In the genomic region with DNA sequence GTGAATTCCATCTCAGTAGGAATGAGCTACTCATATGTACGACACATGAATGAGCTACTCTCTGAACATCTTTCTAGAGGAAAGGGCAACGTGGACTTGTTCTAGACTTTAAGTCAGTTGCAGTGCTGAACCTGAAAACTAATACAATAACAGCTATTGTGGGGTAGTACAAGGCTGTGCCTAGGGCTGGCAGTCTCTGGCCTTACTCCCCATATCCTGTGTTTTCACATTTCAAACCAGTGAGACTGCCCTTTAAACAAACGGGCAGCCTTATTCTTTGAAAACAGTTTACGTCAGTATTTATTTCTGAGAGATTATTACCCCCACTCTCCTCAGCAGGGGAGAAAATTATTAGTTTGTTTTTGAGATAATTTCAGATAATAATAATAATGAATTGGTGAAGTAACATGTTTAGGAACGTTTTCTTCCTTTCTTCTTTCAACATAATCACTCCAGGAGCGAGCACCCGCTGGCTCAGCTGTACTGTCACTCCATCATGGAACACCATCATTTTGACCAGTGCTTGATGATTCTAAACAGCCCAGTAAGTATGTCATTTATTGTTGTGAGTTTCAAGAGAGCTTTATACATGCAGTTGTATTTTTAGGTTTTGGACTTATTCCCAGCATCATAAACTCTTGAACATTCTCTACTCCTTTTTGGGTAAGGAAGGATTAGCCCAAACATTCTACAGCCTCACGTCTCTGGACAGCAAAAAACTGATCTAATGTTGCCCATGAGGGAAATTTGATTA, we compare ENCODE assay signal across 36 mouse cellular contexts. TPM values are rescaled to one million over a fixed set of nuclear protein-coding genes. Genes with fewer than 3 reads are reported as not detected.
DNase-seq lines count a peak whose midpoint lies in the region; ATAC-seq lines count a peak whose summit lies in the region.
"Had no signal": no experiment of that assay in that cellular context is flagged by ENCODE, and none has a peak within 500 bp of the region (broad histone marks: within the 10 kb centered on the region; RNA-seq: fewer than 3 reads in every experiment).

No protein-coding gene starts in this region.

- intact Hi-C loops in heart, postnatal 25 days (cut with DNase I): no loop called here

- H3K9me3 ChIP-seq in heart, embryonic 16.5 days (replicated peaks; ENCODE audit: control insufficient read depth, low read length): no peaks in the 10 kb centered on the region
- no peaks in the 10 kb centered on the region for H3K9me3 ChIP-seq in lung, embryonic 15.5 days
- H3K9me3 ChIP-seq in intestine, embryonic 15.5 days: no peaks in the 10 kb centered on the region
- H3K9me3 ChIP-seq in stomach, embryonic 14.5 days (ENCODE audit: control insufficient read depth, low read depth, low read length): no peaks in the 10 kb centered on the region
- H3K9me3 ChIP-seq: embryonic facial prominence, embryonic 13.5 days; forebrain, embryonic 12.5 days; heart, embryonic 10.5 days; limb, embryonic 12.5 days; liver, embryonic 13.5 days; midbrain, embryonic 15.5 days; neural tube, embryonic 13.5 days had no signal

- H3K27me3 ChIP-seq in heart, embryonic 16.5 days (ENCODE audit: control insufficient read depth, insufficient read depth, low read length): no peaks in the 10 kb centered on the region
- H3K27me3 ChIP-seq in lung, embryonic 15.5 days: no peaks in the 10 kb centered on the region
- H3K27me3 ChIP-seq in intestine, embryonic 15.5 days (replicated peaks): no peaks in the 10 kb centered on the region
- no peaks in the 10 kb centered on the region for H3K27me3 ChIP-seq in stomach, embryonic 14.5 days (ENCODE audit: control insufficient read depth, insufficient read depth, low read length)
- H3K27me3 ChIP-seq: embryonic facial prominence, embryonic 13.5 days; forebrain, embryonic 12.5 days; limb, embryonic 12.5 days; liver, embryonic 13.5 days; midbrain, embryonic 15.5 days; neural tube, embryonic 13.5 days had no signal

- H3K4me2 ChIP-seq in heart, embryonic 16.5 days (ENCODE audit: low read depth, low read length): no peak overlapping the region
- no peak overlapping the region for H3K4me2 ChIP-seq in lung, embryonic 15.5 days
- H3K4me2 ChIP-seq in intestine, embryonic 15.5 days (replicated peaks): no peak overlapping the region
- no peak overlapping the region for H3K4me2 ChIP-seq in stomach, embryonic 14.5 days (replicated peaks; ENCODE audit: low read depth, low read length)
- H3K4me2 ChIP-seq: embryonic facial prominence, embryonic 13.5 days; forebrain, embryonic 12.5 days; hindbrain, embryonic 14.5 days; limb, embryonic 12.5 days; liver, embryonic 13.5 days; midbrain, embryonic 15.5 days; neural tube, embryonic 13.5 days had no signal

- ATAC-seq in heart, embryonic 16.5 days (replicated peaks; ENCODE audit: extremely low read depth, insufficient read depth, low FRiP score): peak; percentile 60
- ATAC-seq in lung, embryonic 15.5 days (ENCODE audit: borderline replicate concordance, extremely low read depth, low FRiP score, low TSS enrichment): no peak
- ATAC-seq in intestine, embryonic 15.5 days: peak; percentile 39; the same call in 1 of the 2 replicates
- no peak for ATAC-seq in stomach, embryonic 14.5 days (ENCODE audit: insufficient number of reproducible peaks, insufficient read depth, low FRiP score, low read depth)
- ATAC-seq: CD4-positive, CD25-positive, alpha-beta regulatory T cell, adult 4 months; midbrain, embryonic 15.5 days had no signal

- WGBS in heart, embryonic 16.5 days: 66% methylated on average over 8 of the region's 8 CpGs
- WGBS in lung, embryonic 15.5 days: 64% methylated on average over 8 of the region's 8 CpGs
- WGBS in intestine, embryonic 15.5 days: 58% methylated on average over 8 of the region's 8 CpGs
- WGBS in stomach, embryonic 14.5 days: 66% methylated on average over 8 of the region's 8 CpGs

- DNase-seq in heart, postnatal 25 days (ENCODE audit: low spot score): no peak
- DNase-seq in lung, postnatal 14 days: no peak
- DNase-seq in thymus, postnatal 25 days: no peak
- no peak for DNase-seq in thymus, postnatal 14 days
- DNase-seq: adrenal gland, postnatal 14 days; cerebellum, adult 8-10 months; cerebellum, postnatal 36 days; embryo, embryonic 11 days; heart, postnatal 10 days; kidney, adult 11 months; kidney, postnatal 10 days; liver, embryonic 13.5 days; right cerebral cortex, adult 18-20 months; thymus, postnatal 36 days had no signal

- peak overlapping the region; percentile 33 for H3K27ac ChIP-seq in heart, embryonic 16.5 days (ENCODE audit: low read length)
- H3K27ac ChIP-seq in lung, embryonic 15.5 days: peak overlapping the region; percentile 60
- peak overlapping the region; percentile 51; the same call in 1 of the 2 replicates for H3K27ac ChIP-seq in intestine, embryonic 15.5 days
- peak overlapping the region; percentile 66; the same call in 1 of the 2 replicates for H3K27ac ChIP-seq in stomach, embryonic 14.5 days (ENCODE audit: low read length)
- H3K27ac ChIP-seq: embryonic facial prominence, embryonic 13.5 days; forebrain, embryonic 12.5 days; heart, embryonic 10.5 days; hindbrain, embryonic 14.5 days; limb, embryonic 12.5 days; liver, embryonic 13.5 days; macrophage; midbrain, embryonic 15.5 days; neural tube, embryonic 13.5 days had no signal

- no peak overlapping the region for H3K9ac ChIP-seq in heart, embryonic 16.5 days (ENCODE audit: low read length)
- no peak overlapping the region for H3K9ac ChIP-seq in lung, embryonic 15.5 days
- no peak overlapping the region for H3K9ac ChIP-seq in intestine, embryonic 15.5 days
- H3K9ac ChIP-seq in stomach, embryonic 14.5 days (replicated peaks; ENCODE audit: low read depth, low read length): no peak overlapping the region
- H3K9ac ChIP-seq: embryonic facial prominence, embryonic 13.5 days; forebrain, embryonic 12.5 days; hindbrain, embryonic 14.5 days; limb, embryonic 12.5 days; liver, embryonic 13.5 days; midbrain, embryonic 15.5 days; neural tube, embryonic 13.5 days had no signal

- no peak overlapping the region for H3K4me3 ChIP-seq in heart, embryonic 16.5 days (ENCODE audit: low read length)
- no peak overlapping the region for H3K4me3 ChIP-seq in lung, embryonic 15.5 days
- no peak overlapping the region for H3K4me3 ChIP-seq in intestine, embryonic 15.5 days (replicated peaks)
- no peak overlapping the region for H3K4me3 ChIP-seq in stomach, embryonic 14.5 days (ENCODE audit: low read depth, low read length)
- H3K4me3 ChIP-seq: embryonic facial prominence, embryonic 13.5 days; erythroblast, embryonic 14.5 days; forebrain, embryonic 12.5 days; heart, embryonic 10.5 days; limb, embryonic 12.5 days; liver, embryonic 13.5 days; midbrain, embryonic 15.5 days; myocyte; neural tube, embryonic 13.5 days had no signal

- H3K36me3 ChIP-seq in heart, embryonic 16.5 days (ENCODE audit: control insufficient read depth, insufficient read depth): no peaks in the 10 kb centered on the region; the same call in 1 of the 2 replicates
- H3K36me3 ChIP-seq in lung, embryonic 15.5 days: peaks cover 9% of the 10 kb centered on the region
- 0 out of 2 replicates have a peak, but pooled peaks cover 5% of the 10 kb centered on the region for H3K36me3 ChIP-seq in intestine, embryonic 15.5 days
- peaks cover 7% of the 10 kb centered on the region; the same call in 1 of the 2 replicates for H3K36me3 ChIP-seq in stomach, embryonic 14.5 days (ENCODE audit: control insufficient read depth, insufficient read depth, low read length)
- H3K36me3 ChIP-seq: forebrain, embryonic 12.5 days; heart, embryonic 10.5 days; limb, embryonic 12.5 days; liver, embryonic 13.5 days; midbrain, embryonic 15.5 days; neural tube, embryonic 13.5 days had no signal

- H3K4me1 ChIP-seq in heart, embryonic 16.5 days (ENCODE audit: control insufficient read depth, insufficient read depth, low read length): no peaks in the 10 kb centered on the region
- H3K4me1 ChIP-seq in lung, embryonic 15.5 days: no peaks in the 10 kb centered on the region
- H3K4me1 ChIP-seq in intestine, embryonic 15.5 days (replicated peaks): 0 out of 2 replicates have a peak, but pooled peaks cover 6% of the 10 kb centered on the region
- H3K4me1 ChIP-seq in stomach, embryonic 14.5 days (ENCODE audit: control insufficient read depth, insufficient read depth, low read length): peaks cover 9% of the 10 kb centered on the region; the same call in 1 of the 2 replicates
- H3K4me1 ChIP-seq: heart, embryonic 10.5 days; limb, embryonic 12.5 days; liver, embryonic 13.5 days; midbrain, embryonic 15.5 days had no signal

RNA-seq across cellular contexts. Expression of gene Fabp2, which starts 59.6 kb away (rescaled TPM):
- polyA plus RNA-seq in heart, embryonic 16.5 days (2015; fragmentation: Nextera tagmentation; extraction: Ambion mirVana): 5.6 TPM in 1 of 2 replicates, not detected in the other
- not detected for total RNA-seq in heart, postnatal 25 days (2021)
- 0.16 and 0.31 TPM in 2 replicates for polyA plus RNA-seq in lung, embryonic 15.5 days (2015; fragmentation: Nextera tagmentation; extraction: Ambion mirVana)
- 654 and 813 TPM in 2 replicates for polyA plus RNA-seq in intestine, embryonic 15.5 days (2015; fragmentation: Nextera tagmentation; extraction: Ambion mirVana)
- polyA plus RNA-seq in stomach, embryonic 14.5 days (2014; fragmentation: Nextera tagmentation; extraction: Ambion mirVana): 2.5 and 3.1 TPM in 2 replicates
- total RNA-seq: gastrocnemius, adult 8-10 months; heart, postnatal 10 days; layer of hippocampus, adult 18-20 months; layer of hippocampus, postnatal 25 days; left cerebral cortex, postnatal 10 days had no signal
- polyA plus RNA-seq: brain, embryonic 14.5 days; CD4-positive, CD25-positive, alpha-beta regulatory T cell, adult 4 months; embryonic facial prominence, embryonic 13.5 days; erythroblast, embryonic 14.5 days; forebrain, embryonic 12.5 days; frontal cortex, adult 2 months; gonadal fat pad, adult 2 months; hindbrain, embryonic 14.5 days; limb, embryonic 12.5 days; macrophage; myocyte; neural tube, embryonic 13.5 days had no signal

Comparison
In these comparisons a context has a peak if more than half of its experiments do, and no peak if none do; other contexts are left out.
1. ATAC-seq: peak in heart, embryonic 16.5 days (single experiment) and intestine, embryonic 15.5 days (single experiment); none in lung, embryonic 15.5 days (single experiment) and stomach, embryonic 14.5 days (single experiment).
2. RNA of gene Fabp2, which starts 59.6 kb away (polyA plus RNA-seq): 654 to 813 TPM in intestine, embryonic 15.5 days; 5.6 TPM in heart, embryonic 16.5 days, 2.5 to 3.1 TPM in stomach, embryonic 14.5 days and 0.16 to 0.31 TPM in lung, embryonic 15.5 days; every median in the first group is over 10 times any median in the second.
3. Peak in every context shown above with its lines, with median percentiles within 50 percentile points of each other: H3K27ac ChIP-seq.